Mouse (Mus musculus) c-Kit-positive CD71-positive TER-119-positive erythroid progenitor cells, embryonic 14.5 days (primary cell): Measurements from ENCODE around the gene Higd1c.
"Not testable (repeated sequence)": the region's sequence is repeated elsewhere in the genome, so short reads cannot be mapped to it uniquely, and the experiment has no call there.

Source experiments
- DNase-seq: peaks from one replicate; pipeline ENCODE4 v3.0.0-alpha.2; 2013; ENCODE audit warnings: low spot score

The Higd1c gene

DNA sequence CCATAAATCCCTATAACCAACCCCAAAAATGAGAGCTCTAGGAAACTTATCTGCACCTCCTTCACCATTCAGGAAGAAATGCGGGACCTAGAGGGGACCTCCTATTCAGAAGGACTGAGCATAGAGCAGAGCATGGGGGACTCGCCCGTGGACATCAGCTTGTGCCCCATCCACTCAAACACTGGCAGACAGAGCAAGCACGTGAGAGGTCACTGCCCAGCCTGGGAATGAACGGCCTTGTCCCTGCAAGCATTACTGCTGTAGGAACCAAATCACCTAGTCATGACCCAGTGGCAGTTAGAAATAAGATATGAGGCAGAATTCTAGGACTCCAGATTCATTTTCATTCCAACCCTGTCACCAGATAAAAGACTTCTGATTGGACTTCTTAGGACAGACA is 47.4 kb downstream of the Higd1c start:
- DNase-seq: no peak

- no peak for DNase-seq
Measured at GRCm38 (mm10) chr15:100413306-100413705, 49.0 kb downstream of the Higd1c start.

GRCm38 (mm10) chr15:100414011-100414410 is 49.7 kb downstream of the Higd1c start:
- no peak for DNase-seq

- no peak for DNase-seq
Measured at GRCm38 (mm10) chr15:100414942-100415341, 50.6 kb downstream of the Higd1c start.

GRCm38 (mm10) chr15:100415684-100416083 is 51.3 kb downstream of the Higd1c start:
- DNase-seq: no peak

- DNase-seq: no peak
Measured at GRCm38 (mm10) chr15:100417854-100418450, 53.6 kb downstream of the Higd1c start.

DNA sequence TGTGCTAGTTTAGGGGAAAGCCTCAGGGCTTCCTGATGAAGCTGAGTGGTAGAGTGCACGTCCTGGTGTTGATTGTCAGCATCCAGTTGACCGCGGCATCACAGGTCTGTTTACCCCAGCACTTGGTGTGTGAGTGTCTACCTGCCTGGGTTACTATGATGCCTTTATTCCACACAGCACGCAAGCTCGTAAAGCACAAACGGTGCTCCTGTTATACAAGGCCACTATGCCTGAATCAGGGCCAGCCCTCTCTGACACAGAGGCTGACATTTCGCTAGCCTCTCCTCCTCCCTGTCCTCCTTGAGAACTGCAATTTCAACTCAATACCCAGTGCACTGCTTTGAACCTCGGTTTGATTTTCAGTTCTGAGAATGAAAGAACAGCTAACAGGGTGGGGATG is 55.0 kb downstream of the Higd1c start:
- no peak for DNase-seq

DNA sequence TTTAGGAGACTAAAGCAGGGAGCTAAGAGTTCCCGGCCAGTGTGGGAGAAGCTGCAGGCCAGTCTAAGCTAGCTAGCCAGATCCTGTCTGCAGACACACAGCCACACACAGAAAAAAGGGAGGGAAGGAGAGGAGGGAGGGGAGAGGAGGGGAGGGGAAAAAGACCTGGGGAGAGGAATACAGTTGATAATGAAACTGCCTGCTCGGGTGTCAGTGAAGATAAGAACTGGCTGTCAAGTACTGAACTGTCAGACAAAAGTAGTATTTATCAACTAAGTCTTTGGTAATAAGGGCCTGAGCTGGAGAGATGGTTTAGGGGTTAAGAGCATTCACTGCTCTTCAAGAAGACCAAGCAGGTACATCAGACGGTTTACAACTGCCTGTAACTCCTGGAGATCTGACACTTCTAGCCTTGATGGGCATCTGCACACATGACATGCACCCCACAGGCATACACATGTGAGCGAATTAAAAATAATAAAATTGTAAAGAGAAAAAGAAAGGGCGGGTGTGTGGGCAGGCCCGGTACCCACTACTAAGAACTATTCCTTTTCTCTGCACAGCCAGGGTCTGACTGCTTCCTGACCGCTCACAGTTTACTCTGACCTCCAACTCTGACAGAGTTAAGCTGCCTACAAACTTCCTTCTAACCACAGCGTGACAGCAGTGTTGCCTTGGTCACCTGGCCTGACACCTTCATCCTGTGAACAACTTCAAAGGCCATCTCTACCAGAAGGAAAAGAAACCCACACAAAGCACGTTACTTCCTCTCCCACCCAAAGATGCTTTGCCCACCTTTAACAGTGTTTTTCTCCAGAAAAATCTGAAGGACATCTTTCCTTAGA is 55.8 kb downstream of the Higd1c start:
- DNase-seq: peak; percentile 83

GRCm38 (mm10) chr15:100421059-100421757 is 56.9 kb downstream of the Higd1c start:
- DNase-seq: peak; percentile 47

DNA sequence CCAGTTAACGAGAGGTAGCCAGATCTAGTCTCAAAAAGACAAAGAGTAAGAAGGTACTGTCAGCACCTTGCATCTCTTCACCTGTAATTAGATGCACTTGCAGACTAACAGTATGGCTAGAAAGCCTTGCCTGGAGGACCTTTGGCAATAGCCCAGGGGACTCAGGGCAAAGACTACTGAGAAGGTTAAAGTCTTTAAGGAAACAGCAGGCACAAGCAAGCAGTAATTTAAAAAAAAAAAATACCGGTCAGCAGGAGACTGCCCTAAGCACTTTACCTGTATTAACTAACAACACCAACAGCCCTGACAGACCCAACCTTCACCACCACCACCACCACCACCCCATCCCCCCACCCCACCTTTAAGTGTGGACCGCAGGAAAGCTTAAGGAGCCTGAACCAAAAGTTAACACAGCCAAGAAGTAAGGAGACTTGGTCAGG is 57.4 kb downstream of the Higd1c start, which contains the start of gene Gm5475:
Gm5475 (plus strand) TSS at position 390 of the 440 bp plus-strand sequence.
- DNase-seq: not testable (repeated sequence)

- no peak for DNase-seq
Measured at GRCm38 (mm10) chr15:100422476-100422875, 58.1 kb downstream of the Higd1c start.

DNA sequence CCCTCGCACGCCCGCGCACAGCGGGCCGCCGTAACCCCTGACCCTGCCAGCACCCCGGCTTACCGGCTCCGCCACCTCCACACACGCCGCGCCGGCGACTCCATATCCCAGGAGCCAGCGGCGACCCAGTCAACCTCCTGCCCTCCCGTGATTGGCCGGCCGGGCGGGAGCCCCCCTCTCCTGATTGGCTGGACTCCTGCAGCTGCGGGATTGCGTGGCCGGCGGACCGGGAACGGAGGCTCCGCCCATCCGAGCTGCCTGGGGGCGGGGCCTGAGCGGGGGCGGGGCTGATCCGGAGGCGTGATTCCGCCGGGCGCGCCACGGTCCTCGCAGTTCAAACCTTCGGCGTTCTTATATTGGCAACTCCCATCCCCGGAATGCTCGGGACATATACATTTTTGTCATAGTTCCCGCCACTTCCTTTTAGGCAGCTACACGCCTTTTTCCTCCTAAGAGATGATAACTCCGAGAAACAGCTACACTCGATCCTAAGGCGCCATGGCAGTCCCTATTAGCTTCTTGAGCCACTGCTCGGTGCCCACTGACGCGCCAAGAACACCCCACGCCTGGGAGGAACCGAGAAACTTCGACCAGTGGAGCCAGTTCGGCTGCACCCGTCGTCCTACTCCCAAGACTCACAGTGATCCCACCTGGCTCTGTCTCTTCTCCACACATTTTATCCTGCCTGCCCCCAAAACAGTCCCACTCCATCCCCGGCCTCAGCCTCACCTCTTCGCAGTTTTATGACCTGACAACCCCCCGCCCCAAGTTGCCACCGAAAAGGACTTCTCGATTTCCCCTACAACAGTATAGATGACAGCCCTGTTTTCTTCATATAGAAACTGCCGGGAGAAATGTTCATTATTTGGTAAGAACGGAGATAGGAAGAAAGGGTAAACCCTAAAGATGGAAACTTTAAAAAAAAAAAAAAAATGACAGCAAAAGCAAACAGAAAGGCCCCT is 58.8 kb downstream of the Higd1c start:
- peak; percentile 94 for DNase-seq

- no peak for DNase-seq
Measured at GRCm38 (mm10) chr15:100423916-100424315, 59.6 kb downstream of the Higd1c start.

GRCm38 (mm10) chr15:100424396-100425122 is 60.2 kb downstream of the Higd1c start, which contains the start of gene Slc11a2:
Gene Slc11a2, minus strand, starts transcription at chr15:100425072.
- DNase-seq: no peak

- DNase-seq: no peak
Measured at GRCm38 (mm10) chr15:100428296-100428905, 64.1 kb downstream of the Higd1c start.

- DNase-seq: no peak
Measured at GRCm38 (mm10) chr15:100429959-100430565, 65.7 kb downstream of the Higd1c start.

DNA sequence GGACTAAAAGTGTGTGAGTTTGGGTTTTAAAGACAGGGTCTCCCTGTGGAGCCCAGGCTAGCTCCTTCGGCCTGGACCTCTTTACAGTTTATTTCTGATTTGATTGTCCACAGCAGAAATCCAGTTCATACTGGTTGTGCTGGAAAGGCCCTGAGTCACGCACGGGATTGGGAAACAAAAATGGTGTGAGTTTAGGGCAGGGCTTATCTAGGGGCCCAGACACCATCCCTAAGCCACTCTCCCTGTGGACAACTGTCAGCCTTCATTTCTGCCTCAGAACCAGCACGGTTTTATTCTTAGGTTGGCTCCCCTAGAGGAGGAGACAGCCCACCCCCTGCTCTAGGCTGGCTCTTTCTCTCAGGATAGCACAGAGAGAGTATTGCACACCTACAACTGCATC is 68.9 kb downstream of the Higd1c start:
- no peak for DNase-seq
